Mouse (Mus musculus) ES-E14 (cell line): ENCODE measurements around the gene Npcd. TPM values are rescaled to one million over a fixed set of nuclear protein-coding genes. Genes with fewer than 3 reads are reported as not detected.
"Not testable (repeated sequence)": the region's sequence is repeated elsewhere in the genome, so short reads cannot be mapped to it uniquely, and the experiment has no call there.

Experiments used
- DNase-seq: peaks from one replicate; pipeline ENCODE4 v3.0.0-alpha.2; 2013; ENCODE audit warnings: low read depth, low spot score
- H3K27ac ChIP-seq: 2 replicates; pipeline ENCODE4 v1.5.1; 2012; ENCODE audit warnings: low read depth, mild to moderate bottlenecking, low read length, moderate library complexity, mixed read lengths; ENCODE audit not compliant: poor library complexity, insufficient read depth, severe bottlenecking
- H3K36me3 ChIP-seq: 2 replicates; pipeline ENCODE4 v1.6.1; 2012; ENCODE audit warnings: mild to moderate bottlenecking, low read length, moderate library complexity, mixed read lengths; ENCODE audit not compliant: control insufficient read depth, poor library complexity, insufficient read depth, severe bottlenecking
- H3K4me1 ChIP-seq, 2 experiments: fragments of 150-350 bp in 1 of 2; sonication (generic) in 1 of 2; 2 replicates each; pipeline ENCODE4 v1.6.1; 2012; ENCODE audit warnings: low read length in 2 of 2, mild to moderate bottlenecking in 1 of 2, mixed read lengths in 1 of 2; ENCODE audit not compliant: control insufficient read depth in 2 of 2, insufficient read depth in 2 of 2, poor library complexity in 1 of 2
- H3K4me3 ChIP-seq, 2 experiments: fragments of 150-350 bp in 1 of 2; sonication (generic) in 1 of 2; 2 replicates each; pipeline ENCODE4 v1.5.1; 2012; ENCODE audit warnings: low read length in 2 of 2, low read depth in 1 of 2, mild to moderate bottlenecking in 1 of 2, mixed read lengths in 1 of 2; ENCODE audit not compliant: insufficient read depth in 1 of 2, poor library complexity in 1 of 2, severe bottlenecking in 1 of 2
- H3K9ac ChIP-seq: 2 replicates; pipeline ENCODE4 v1.6.1; 2012; ENCODE audit warnings: low read depth, mild to moderate bottlenecking, low read length, mixed read lengths; ENCODE audit not compliant: poor library complexity, insufficient read depth, severe bottlenecking
- H3K9me3 ChIP-seq: fragments of 150-350 bp; sonication (generic); 2 replicates; pipeline ENCODE4 v1.6.1; 2012; ENCODE audit warnings: low read depth, mild to moderate bottlenecking, low read length; ENCODE audit not compliant: control insufficient read depth, insufficient read depth
- CHD2 ChIP-seq: IDR thresholded peaks from 2 replicates; pipeline ENCODE4 v1.6.1; 2014; ENCODE audit warnings: mild to moderate bottlenecking, low read depth, low read length, inconsistent platforms
- HCFC1 ChIP-seq: IDR thresholded peaks from 2 replicates; pipeline ENCODE4 v1.6.1; 2012; ENCODE audit warnings: low read length, inconsistent platforms, borderline replicate concordance; ENCODE audit not compliant: insufficient read depth
- MAFK ChIP-seq: IDR thresholded peaks from 2 replicates; pipeline ENCODE4 v1.6.1; 2014; ENCODE audit warnings: mild to moderate bottlenecking, low read depth, low read length, inconsistent platforms; ENCODE audit not compliant: insufficient read depth
- ZC3H11A ChIP-seq: IDR thresholded peaks from 2 replicates; pipeline ENCODE4 v1.6.1; 2012; ENCODE audit warnings: low read depth, mild to moderate bottlenecking, inconsistent platforms, low read length, borderline replicate concordance
- ZNF384 ChIP-seq: IDR thresholded peaks from 2 replicates; pipeline ENCODE4 v1.6.1; 2012; ENCODE audit warnings: low read depth, low read length, inconsistent platforms
- in situ Hi-C, 2 experiments: fragments of 600-800 bp; cut with MboI; formaldehyde crosslinking; loops; one replicate each; pipeline ENCODE4 v1.15.1; 2025; ENCODE audit warnings: low sequenced_read_pairs in 2 of 2, inconsistent platforms in 1 of 2; ENCODE audit not compliant: unreplicated experiment in 2 of 2
- total RNA-seq: library from RNA; depleted of rRNA; stranded (reverse); fragments of 300-350 nt; gene quantifications from 2 replicates; pipeline ENCODE4 v1.2.3, GENCODE M21; 2012

The Npcd gene
- total RNA-seq, 1 experiment: 3.4 TPM

GRCm38 (mm10) chr15:79823588-79824280 lies 10.3 kb downstream of the Npcd start:
- Histone ChIP-seq H3K4me1 (peaks cover 0 to 21% of the 10 kb centered on the region in 2 experiments; a peak in 1 of 4 replicates), H3K4me3 (no peak overlapping the region), H3K9ac (no peak overlapping the region), H3K27ac (no peak overlapping the region), H3K9me3 (no peaks in the 10 kb centered on the region), H3K36me3 (peaks cover 39% of the 10 kb centered on the region)
- no peak for DNase-seq
- in situ Hi-C loops: no loop called here
- no peak for TF ChIP-seq CHD2
- TF ChIP-seq ZC3H11A: no peak
- no peak for TF ChIP-seq ZNF384
- TF ChIP-seq HCFC1: no peak
- no peak for TF ChIP-seq MAFK

- TF ChIP-seq HCFC1 (no peak), ZC3H11A (no peak), ZNF384 (no peak), CHD2 (no peak), MAFK (no peak)
- Histone ChIP-seq H3K4me3 (no peak overlapping the region), H3K27ac (no peak overlapping the region), H3K9ac (no peak overlapping the region), H3K36me3 (peaks cover 27% of the 10 kb centered on the region; the same call in 1 of the 2 replicates), H3K4me1 (peaks cover 0 to 18% of the 10 kb centered on the region in 2 experiments; a peak in 1 of 4 replicates), H3K9me3 (no peaks in the 10 kb centered on the region)
- DNase-seq: no peak
- in situ Hi-C loops: no loop called here
Measured at GRCm38 (mm10) chr15:79822265-79823199, 11.5 kb downstream of the Npcd start.

GRCm38 (mm10) chr15:79818325-79818724 lies 15.7 kb downstream of the Npcd start:
- Histone ChIP-seq H3K4me1 (no peaks in the 10 kb centered on the region; a peak in 1 of 4 replicates), H3K27ac (no peak overlapping the region), H3K9me3 (no peaks in the 10 kb centered on the region), H3K4me3 (no peak overlapping the region), H3K36me3 (peaks cover 13% of the 10 kb centered on the region; the same call in 1 of the 2 replicates), H3K9ac (no peak overlapping the region)
- in situ Hi-C loops: no loop called here
- DNase-seq: peak; percentile 50
- TF ChIP-seq ZNF384 (peak; percentile 80), HCFC1 (no peak), ZC3H11A (no peak)

GRCm38 (mm10) chr15:79813666-79814258 lies 20.3 kb downstream of the Npcd start:
- Histone ChIP-seq H3K27ac (no peak overlapping the region), H3K4me1 (no peaks in the 10 kb centered on the region; a peak in 1 of 4 replicates), H3K36me3 (no peaks in the 10 kb centered on the region), H3K4me3 (no peak overlapping the region), H3K9me3 (no peaks in the 10 kb centered on the region), H3K9ac (no peak overlapping the region)
- no peak for DNase-seq
- TF ChIP-seq HCFC1 (no peak), MAFK (no peak), ZNF384 (no peak), ZC3H11A (no peak), CHD2 (no peak)
- in situ Hi-C loops: no loop called here

- in situ Hi-C loops, H3K27ac ChIP-seq, H3K9me3 ChIP-seq, H3K4me1 ChIP-seq, H3K36me3 ChIP-seq, H3K4me3 ChIP-seq, H3K9ac ChIP-seq, DNase-seq: not testable (repeated sequence)
Measured at GRCm38 (mm10) chr15:79812840-79813239, 21.2 kb downstream of the Npcd start.
